Mouse (Mus musculus) cerebellum, adult 9-10 months (tissue): Measurements from ENCODE around the gene Cdk5rap1.

ENCODE experiments used
- DNase-seq: peaks from one replicate; pipeline ENCODE4 v3.0.0; 2022

The Cdk5rap1 gene

DNA sequence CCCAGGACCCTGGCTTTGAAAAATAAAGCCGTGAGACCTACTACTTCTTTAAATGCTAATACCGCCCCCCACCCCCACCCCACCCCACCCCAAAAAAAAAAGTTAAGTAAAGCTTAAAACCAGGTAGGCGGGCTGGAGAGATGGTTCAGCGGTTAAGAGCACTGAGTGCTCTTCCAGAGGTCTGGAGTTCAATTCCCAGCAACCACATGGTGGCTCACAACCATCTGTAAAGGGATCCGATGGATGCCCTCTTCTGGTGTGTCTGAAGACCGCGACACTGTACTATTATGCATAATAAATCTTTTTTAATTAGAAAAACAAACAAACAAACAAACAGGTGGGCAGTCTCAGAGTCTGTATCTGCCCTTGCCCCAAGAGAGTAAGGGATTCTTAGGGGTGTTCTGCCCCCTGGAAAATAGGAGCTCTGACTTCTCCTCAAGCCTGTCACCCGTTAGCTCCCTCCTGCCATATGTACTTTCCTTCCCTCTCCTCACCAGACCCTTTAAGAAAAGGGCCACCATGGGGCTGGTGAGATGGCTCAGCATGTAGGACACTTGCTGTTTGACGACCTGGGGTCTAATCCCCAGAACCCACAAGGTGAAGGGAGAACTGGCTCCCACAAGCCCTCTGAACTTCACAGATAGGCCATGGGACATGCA, at the start of gene Cdk5rap1:
Gene Cdk5rap1, minus strand, starts transcription at position 169 of the 659 bp plus-strand sequence.
- peak; percentile 31 for DNase-seq

DNA sequence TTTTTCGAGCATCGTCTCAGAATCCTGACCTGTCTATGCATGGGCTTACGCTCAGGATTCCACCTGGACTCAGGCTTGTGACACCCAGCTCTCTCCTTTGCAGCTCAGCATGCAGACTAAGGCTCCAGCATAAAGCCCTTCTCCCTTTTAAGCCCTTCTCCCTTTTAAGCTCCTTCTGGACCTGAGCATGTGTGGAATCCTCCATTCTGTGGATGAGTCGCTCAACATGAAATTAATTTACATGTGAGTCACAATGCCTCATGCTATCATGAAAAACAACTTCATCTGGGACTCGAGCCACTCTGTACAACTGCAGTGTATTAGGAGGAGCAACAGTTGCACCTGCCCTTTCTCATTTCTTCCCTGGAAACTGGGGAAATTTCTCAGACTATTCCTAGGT, 49.4 kb upstream of the Cdk5rap1 start:
- DNase-seq = no peak

DNA sequence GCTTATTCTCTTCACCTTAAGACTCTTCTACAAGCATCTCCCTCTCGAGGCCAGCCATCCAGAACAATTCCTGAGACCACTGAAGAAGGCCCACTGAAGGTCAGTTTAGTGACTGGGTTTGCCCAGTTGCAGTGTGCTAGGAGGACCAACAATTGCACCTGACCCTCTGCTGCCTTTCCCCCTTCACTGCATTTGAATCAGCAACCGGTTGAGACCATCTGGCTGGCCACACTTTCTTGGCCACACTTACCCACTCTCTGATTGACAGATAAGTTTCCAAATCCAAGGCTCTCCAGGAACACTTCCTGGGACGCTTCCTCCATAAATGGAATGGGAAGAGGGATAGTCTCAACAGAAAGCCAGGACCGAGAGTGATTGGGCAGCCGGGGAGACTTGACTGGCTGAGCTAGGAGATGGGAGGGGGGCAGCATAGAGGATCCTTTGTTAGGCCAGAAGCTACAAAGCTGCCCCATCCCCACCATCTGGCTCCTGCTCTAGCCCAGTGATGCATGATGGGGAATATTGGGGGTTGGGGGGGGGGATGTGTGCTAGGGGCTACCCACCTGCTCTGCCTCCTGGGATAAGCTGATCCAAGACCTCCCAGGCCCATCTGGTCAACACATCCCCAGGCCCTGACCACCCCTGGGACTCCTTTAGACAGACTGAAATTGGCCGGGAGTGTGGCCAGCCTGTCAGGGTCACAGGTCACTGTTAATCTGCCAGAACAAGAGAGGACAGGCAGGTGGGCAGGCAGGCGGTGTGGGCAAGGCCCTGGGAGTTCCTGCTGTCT, 48.3 kb upstream of the Cdk5rap1 start:
- DNase-seq = peak; percentile 75

DNA sequence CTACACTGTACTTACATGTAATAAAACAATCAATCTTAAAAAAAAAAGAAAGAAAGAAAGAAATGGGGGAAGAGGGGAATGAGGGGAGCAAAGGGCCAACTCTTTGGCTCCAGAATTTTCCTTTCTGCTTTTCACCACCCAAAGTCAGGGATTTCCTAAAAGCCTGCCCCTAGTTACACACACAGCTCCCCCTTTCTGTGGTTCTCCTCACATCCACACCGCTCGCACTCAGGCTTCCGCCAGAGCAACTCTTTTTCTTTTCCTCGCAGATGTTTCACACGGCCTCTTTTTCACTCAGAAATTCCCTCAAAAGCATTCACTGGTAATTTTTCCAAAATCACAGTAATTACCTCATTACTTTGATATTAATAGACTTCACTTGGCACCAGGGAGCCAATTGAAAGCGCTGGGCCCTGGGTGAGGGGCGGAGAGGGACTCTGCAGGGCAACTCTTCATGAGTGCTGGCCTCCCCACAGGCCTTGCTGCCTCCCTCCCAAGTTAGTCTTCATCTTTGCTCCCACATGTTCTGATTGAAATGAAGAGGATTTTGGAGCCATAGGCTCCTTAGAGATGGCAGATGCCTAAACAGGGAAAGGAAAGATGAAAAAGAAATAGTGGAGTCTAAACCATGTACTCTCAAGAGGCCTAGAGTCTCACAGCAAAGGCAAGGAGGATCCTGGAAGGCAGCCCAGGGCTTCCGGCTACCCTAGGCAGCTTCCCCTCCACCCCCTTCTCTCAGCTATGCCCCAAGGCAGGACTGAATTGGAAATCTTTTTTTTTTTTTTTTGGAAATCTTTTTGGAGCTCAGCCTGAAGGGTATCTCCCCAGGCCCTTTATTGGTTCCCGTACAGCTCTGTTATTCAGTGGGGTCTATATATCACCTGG, 47.1 kb upstream of the Cdk5rap1 start:
- no peak for DNase-seq

DNA sequence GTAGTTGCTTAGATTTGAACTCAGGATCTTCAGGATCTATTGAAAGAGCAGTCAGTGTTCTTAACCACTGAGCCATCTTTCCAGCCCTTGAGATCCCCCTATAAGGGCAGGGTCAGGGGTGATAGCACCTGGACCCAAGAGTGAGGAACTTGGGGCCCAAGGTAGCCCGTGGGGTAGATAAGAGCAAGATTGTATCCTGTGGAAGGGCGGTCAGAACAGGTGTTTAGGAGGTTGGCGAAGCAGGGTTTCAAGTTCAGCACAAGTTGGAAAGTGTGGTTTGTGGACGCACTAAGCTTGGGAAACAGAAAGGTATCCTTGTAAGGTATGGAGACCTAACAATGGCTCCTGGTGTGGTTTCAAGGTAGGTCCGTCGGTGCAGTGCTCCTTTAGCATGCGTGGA, 45.2 kb upstream of the Cdk5rap1 start:
- DNase-seq = no peak

DNA sequence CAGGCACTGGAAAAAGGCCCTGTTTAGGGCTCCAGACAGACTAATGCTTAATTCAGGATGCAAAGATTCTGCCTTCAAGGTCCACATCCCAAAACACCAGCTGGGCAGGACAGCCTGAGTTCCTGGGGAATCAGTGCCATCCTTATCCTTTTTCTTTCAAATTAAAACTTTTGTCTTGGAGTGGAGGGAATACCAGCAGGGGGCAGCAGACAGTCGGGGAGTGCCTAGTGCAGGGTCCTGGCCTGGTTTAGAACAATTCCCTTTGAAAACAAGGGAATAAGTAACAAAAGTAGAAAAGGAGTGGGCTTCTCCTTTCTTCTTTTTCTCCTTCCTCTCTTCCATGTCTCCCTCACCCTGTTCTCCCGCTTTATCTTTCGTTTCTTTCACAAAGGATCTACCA, 44.3 kb upstream of the Cdk5rap1 start:
- DNase-seq = peak; percentile 75

DNA sequence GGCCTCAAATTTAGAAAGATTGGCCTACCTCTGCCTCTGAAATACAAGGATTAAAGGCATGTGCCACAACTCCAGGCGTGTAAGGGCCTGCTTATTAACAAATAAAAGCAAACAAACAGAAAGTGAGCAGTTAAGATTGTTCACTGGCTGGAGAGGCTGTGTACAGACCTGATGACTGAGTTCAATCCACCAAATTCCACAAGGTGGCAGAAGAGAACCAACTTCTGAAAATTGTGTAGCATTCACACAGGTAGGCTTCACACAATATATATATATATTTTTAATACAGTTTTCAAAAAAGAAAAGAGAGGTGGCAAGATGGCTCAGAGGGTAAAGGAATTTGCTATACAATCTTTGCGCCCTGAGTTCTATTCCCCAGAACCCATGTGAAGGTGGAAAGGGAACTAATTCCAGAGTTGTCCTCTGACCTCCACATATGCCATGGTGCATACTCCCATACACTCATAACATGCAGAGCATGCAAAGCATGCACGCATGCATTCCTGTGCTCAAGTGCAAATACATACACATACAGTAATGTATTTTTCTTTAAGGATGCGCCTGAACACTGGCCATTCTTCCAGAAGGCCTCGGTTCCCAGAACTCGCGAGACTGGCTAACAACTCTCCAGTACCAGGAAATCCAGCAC, 39.3 kb upstream of the Cdk5rap1 start:
- DNase-seq = peak; percentile 82

DNA sequence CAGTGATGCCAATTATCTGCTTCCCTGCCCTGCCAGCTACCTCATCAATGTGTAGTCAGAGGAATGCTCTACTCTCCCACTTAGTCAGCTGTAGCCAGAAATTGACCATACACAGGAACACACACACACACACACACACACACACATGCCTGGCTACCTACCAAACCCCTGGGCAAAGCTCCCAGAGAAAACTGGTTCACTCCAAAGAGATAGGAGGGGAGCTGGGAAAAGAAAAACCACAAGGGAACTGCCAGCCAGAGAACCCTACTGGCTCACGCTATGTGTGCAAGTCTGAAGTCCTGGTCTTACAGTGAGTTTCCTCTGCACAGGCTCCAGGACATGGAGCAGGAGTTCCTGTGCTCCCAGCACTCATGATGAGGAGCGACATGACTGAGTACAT, 37.5 kb upstream of the Cdk5rap1 start:
- no peak for DNase-seq

DNA sequence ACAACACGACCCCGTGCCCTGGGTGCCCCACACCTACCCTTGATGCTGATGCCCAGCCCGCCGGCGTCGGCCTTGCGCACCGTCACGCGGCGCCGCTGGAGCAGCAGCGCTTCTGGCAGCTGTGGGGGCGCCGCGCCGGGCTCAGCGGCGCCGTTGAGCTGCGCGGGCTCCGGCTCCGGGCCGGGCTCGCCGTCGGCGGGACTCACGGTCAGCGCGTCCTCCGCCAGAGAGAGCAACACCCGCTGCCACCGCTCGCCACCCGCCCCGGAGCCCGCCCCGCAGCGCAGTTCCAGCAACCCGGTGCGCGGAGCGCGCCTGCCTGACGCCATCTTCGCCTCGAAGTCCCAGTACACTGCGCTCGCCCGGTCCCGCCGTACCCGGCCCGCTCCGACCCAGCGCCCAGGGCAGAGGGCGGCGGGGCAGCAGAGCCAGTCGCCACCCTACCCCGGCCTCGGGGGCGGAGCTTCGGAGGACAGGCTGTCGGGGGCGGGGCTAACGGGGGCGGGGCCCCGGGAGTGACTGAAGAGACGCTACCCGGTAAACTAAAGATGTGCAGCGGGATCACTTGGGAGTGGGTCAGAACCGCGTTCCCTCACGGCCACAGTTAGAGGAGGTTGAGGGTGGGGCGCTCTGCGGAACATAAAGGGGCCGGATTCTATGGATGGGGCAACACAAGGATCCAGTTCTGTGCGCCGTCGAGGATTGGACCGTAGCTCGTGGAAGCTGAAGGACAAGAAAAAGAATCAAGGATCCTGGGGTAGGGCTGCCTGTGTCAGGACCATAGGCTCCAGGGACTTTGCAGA, 35.0 kb upstream of the Cdk5rap1 start, which contains the start of gene Snta1:
Gene Snta1, minus strand, starts transcription at position 457 of the 803 bp plus-strand sequence.
- peak; percentile 78 for DNase-seq

DNA sequence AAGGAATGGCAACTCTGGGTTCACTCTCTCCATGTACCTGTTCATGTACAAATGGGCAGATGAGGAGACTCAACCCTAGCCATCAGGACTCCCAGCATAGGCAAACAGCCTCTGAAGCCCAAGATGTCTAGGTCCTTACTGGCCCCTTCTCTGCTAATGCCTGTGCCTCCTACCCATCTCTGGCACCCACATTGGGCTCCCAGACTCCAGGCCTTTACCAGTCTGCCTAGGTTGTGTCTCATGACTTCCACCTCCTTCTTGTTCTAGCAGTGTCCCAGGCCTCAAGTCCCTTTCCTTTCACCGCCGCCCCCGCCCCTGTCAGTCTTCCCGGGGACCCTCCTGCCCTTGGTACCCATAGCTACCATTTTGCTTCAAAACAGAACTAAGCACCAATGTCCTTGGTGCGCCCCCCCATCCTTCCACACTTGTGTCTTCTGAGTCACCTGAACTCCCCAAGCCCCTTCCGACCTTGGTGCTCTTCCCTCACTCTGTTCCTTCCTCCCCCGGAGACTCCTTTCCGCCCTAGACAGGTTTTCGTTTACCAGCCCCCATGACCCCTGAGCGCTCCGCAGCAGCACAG, 34.3 kb upstream of the Cdk5rap1 start:
- DNase-seq = no peak

DNA sequence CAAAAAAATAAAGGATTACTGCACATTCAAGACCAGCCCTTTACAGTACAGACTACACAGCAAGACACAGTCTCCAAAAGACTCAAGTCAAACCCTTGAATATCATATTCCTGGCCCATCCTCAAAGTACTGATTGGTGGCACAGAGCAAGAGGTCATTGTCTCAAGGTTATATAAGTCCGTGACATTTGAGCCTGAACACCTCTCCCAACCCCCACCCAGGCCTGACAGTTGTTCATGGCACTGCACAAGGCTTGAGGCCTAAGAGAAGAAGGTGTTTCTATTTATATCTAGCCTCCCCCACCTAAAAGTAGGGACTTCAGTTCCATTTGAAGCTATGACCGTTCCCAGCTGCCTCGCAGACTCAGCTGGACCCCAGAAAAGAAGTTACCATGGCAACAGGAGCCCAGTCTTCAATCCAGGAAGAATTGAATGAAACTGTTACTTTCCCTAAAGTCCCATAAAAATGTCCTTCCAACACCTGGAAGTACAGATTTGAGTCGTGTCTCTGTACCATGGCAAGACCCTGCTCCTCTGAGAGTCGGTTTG, 32.7 kb upstream of the Cdk5rap1 start:
- no peak for DNase-seq

DNA sequence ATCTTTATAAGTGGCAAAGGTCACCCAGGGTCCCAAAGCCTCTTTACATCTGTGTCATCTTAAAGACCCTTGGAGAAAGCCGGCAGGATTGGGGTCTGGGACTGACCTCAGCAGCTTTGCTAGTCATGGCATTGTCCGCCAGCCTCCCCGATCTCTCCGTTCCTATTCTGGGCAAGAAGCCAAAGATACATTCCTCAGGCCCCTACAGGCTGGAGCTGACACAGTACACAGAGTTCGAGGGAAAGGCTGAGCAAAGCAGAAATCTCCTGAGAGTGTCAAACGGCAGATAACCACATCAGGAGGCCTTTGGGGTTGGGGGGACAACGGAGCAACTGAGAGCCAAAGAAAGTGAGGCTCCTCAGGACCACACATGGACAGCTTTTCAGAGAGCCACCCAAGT, 30.0 kb upstream of the Cdk5rap1 start:
- DNase-seq = no peak

DNA sequence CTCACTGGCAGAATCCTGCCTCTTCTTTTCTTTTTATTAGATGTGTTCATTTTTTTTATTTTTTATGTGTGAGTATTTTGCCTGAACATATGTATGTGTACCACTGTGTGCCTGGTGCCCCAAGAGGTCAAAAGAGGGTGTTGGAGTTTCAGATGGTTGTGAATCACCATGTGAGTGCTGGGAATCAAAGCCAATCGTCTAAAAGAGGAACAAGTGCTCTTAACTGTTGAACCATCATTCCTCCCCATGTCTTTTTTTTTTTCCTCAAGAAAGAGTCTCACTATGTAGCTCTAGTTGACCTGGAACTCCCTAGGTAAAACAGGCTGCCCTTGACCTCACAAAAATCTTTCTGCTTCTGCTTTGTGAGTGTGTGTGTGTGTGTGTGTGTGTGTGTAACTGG, 29.2 kb upstream of the Cdk5rap1 start:
- no peak for DNase-seq

DNA sequence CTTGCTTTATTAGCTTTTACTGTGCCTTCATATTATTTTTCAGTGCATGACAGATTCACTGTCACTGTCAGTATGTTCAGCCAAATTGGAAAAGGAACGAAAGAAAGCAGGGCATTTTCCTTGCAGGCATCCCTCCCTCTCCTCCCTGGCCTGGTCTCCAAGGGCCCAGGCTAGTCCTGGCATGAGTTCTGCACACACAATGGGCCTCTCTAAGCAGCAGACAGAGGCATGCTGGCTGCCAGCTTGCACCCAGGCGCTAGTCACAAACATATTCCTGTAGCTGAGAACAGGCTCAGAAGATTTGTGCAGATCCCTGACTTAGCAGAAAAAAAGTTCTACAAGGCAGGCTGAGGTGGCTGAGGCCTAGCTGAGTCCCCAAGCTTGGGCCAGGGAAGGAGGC, 26.5 kb upstream of the Cdk5rap1 start:
- no peak for DNase-seq

DNA sequence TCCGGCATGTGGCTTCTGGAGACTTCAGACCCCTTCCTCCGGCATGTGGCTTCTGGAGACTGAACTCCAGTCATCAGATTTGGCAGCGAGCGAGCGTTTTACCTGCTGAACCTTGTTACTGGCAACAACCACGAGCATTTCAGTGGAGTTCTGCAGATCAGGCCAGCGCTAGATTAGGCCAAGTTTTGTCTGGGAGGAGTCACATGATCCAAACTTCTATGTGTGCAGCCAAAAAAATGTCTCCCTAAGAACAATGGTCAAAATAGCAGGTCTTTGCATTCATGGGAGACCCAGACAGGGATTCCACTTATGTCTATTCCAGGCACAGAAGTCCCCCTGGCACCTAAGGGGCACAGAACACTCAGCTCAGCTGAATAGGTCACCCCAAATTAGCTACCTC, 25.5 kb upstream of the Cdk5rap1 start:
- DNase-seq = no peak

DNA sequence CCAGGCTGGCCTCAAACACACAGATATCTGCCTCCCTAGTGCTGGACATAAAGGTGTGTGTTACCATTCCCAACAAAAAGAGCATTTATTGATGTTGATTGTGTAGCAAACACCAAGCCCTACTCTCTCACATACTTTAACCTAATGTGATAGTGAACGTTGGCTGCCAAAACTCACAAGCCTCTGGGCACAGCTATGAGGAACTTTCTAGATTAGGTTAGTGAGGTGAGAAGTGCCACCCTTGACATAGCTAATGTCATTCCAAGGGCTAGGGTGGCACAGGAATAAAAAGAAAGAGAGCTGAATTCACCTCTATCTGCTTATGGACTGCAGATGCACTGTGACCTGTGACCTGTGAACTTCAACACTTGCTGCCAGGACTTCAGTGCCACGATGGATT, 23.7 kb upstream of the Cdk5rap1 start:
- no peak for DNase-seq

DNA sequence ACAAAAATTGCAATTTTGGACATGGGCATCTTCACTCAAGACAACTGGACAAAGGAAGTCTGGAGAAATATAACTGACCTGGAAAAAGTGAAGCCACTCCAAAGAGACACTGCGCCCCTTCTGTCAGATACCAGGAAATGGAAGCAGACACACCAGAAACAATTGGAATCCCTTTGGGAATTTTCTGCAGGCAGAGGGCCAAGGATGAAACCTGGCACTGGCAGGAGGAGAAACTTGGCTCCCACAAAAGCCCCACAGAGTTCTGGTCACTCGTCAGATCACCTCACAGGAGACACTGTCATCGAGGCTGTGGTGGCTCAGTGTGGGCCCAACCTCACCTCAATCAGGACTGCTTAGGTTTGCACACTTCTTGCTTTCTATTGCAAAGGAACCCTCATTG, 21.8 kb upstream of the Cdk5rap1 start:
- DNase-seq = peak; percentile 57

DNA sequence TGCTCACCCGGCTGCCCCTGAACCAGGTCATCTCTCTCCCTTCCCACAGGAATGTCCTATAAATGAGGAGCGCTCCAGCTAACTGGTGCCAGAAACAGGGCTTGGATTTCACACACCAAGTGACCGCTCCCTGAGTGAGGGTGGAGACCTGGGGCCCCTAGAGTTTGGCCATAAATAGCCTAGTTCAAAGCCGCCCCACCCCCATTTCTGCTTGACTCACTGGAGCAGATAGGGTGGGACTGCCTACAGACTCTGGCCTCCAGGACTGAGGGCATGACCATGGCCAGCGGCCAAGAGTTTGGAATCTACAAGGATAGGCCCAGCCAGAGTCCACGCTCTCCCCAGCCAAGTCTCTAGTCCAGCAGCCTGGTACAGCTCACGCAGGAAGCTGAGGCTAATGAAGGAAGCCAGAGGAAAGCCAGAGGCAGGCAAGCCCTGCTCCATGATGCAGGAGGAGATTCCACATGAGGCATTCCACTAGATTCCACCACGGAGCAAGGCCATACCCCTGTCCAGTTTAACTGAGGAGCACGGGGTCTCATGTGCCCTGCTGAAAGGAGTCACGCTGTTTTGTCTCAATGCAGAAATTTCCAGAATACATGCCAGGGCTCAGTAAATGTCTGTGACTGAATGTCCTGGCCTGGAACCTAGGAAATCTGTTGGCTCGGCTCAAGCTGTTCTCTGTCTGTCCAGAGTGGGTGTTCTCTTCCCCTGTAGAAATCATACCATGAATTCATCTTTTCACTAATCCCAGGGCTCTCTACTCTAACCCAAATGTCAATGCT, 17.6 kb upstream of the Cdk5rap1 start:
- DNase-seq = no peak

DNA sequence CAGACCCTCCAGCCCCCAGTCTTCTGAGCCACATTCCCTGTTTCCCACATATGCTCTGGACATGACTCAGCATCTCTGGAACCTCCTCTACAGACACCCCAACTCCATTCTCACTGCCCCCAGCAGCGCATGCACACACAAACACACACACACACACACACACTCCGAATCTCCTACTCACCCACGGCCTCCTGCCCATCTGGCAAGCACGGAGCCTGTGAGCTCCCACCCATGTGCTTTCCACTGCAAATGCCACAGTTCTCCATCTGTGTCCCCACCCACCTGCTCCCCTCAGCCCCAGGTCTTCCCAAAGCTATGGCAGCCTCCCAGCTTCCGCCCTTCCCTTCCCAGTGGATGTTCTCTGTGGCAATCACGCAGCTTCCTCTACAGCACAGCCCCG, 6.3 kb upstream of the Cdk5rap1 start:
- DNase-seq = no peak

DNA sequence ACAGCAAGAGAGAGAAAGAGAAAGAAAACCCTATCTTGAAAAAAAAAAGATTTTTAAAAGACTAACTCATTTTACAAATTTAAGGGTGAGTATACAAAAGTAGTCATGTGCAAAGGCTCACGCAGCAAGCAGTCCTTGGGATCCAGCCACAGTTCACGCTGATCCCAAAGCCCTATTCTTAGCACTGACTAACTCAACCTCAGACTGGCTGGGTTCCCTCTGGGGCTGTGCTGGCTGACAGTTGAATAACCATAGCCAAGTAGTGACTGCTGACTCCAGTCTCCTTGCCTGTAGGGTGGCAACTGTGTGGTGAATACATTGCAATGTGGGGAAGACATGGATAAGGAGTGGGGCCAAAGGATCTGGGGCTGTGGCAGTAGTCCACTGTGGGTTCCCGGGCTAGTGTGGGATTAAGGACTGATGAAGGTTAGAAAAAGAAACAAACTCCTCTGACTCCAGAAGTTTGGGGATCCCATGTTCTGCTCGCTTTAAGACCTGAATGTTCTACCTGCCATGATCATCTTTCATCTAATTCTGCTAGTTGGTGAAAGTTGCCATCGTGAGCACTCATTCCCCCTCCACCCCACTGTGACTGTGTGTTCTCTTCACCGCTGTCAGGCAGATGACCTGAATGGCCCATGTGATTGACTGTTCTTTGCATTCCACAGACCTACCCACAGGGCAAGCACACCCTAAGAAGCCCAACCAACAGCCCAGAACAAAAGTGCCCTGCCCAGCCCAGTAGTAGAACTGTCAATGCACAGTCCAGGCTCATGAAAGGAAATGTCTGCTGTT, 2.2 kb upstream of the Cdk5rap1 start:
- no peak for DNase-seq
